Mouse (Mus musculus): ENCODE measurements around the gene Tmem30b.

DNA sequence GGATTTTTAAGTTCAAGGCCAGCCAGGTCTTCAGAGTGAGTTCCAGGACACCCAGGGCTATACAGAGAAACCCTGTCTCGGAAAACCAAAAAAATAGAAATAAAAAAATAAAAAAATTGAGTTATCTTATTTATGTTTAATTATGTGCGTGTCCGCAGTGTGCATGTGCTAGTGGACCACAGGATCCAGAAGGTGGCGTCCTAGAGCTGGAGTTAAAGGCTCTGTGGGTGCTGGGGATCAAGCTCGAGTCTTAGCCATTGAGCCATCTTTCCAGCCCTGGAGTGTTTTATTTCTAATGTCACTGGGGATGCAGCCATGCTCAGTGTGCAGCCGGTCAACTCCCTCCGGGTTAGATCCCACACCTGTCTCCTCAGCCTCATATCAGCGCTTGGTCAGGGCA is 29.7 kb downstream of the Tmem30b start:
- TF ChIP-seq TCF3 (IDR thresholded peaks at IDR 0.05; ENCODE audit: insufficient read length, low read depth) (no peak), POLR2A (IDR thresholded peaks at IDR 0.05; ENCODE audit: insufficient read length, low read depth) (no peak), REST (IDR thresholded peaks at IDR 0.05; ENCODE audit: insufficient read depth, insufficient read length) (no peak), CEBPB (IDR thresholded peaks at IDR 0.05; ENCODE audit: insufficient read depth, poor library complexity, severe bottlenecking) (no peak), POLR2AphosphoS2 (IDR thresholded peaks at IDR 0.05; ENCODE audit: insufficient read length, low read depth) (no peak), TCF12 (IDR thresholded peaks at IDR 0.05; ENCODE audit: insufficient read depth, poor library complexity, severe bottlenecking) (no peak), MAX (IDR thresholded peaks at IDR 0.05; ENCODE audit: low read depth) (no peak), USF1 (IDR thresholded peaks at IDR 0.05; ENCODE audit: low read depth) (no peak), E2F4 (IDR thresholded peaks at IDR 0.05; ENCODE audit: insufficient read depth) (no peak), MYOD1 (IDR thresholded peaks at IDR 0.05; ENCODE audit: control insufficient read depth in 1 of 3, insufficient read length in 2 of 3, low read depth in 2 of 3) (no peak), SRF (IDR thresholded peaks at IDR 0.05; ENCODE audit: control insufficient read depth, insufficient read length, low read depth) (no peak), MYOG (IDR thresholded peaks at IDR 0.05; ENCODE audit: control insufficient read depth in 1 of 3, insufficient read depth in 1 of 3, insufficient read length in 2 of 3, low read depth in 2 of 3) (no peak)

Data from myocyte (in vitro differentiated cells).